Mouse (Mus musculus) megakaryocyte progenitor cell, adult 5-6 weeks (primary cell): ENCODE measurements around the gene Lcp1. TPM values are rescaled to one million over a fixed set of nuclear protein-coding genes. Genes with fewer than 3 reads are reported as not detected.
A peak's percentile ranks its signal among the peaks of the same experiment; 100 is the strongest.

Source experiments
- ATAC-seq: replicated peaks from 2 replicates; pipeline ENCODE4 v1.8.0; 2016; ENCODE audit warnings: mild to moderate bottlenecking, moderate TSS enrichment, inconsistent platforms; ENCODE audit not compliant: poor library complexity
- total RNA-seq, 2 experiments: library from RNA; stranded (forward) in 1 of 2; stranded (reverse) in 1 of 2; fragments of 157-497, 149-512 nt in 1 of 2; fragments of 200-1000 nt in 1 of 2; gene quantifications; 2 replicates each; pipeline versions ENCODE4 v1.2.3 to v1.2.4; 2015 to 2017

Lcp1 gene
- total RNA-seq, 2 experiments from 2014 or later: 321 to 524 TPM

GRCm38 (mm10) chr14:75197027-75197426, 66.1 kb downstream of the Lcp1 start:
- peak; percentile 56; the same call in 1 of the 2 replicates for ATAC-seq

- peak; percentile 66 for ATAC-seq
Measured at GRCm38 (mm10) chr14:75197660-75198059, 66.8 kb downstream of the Lcp1 start.

DNA sequence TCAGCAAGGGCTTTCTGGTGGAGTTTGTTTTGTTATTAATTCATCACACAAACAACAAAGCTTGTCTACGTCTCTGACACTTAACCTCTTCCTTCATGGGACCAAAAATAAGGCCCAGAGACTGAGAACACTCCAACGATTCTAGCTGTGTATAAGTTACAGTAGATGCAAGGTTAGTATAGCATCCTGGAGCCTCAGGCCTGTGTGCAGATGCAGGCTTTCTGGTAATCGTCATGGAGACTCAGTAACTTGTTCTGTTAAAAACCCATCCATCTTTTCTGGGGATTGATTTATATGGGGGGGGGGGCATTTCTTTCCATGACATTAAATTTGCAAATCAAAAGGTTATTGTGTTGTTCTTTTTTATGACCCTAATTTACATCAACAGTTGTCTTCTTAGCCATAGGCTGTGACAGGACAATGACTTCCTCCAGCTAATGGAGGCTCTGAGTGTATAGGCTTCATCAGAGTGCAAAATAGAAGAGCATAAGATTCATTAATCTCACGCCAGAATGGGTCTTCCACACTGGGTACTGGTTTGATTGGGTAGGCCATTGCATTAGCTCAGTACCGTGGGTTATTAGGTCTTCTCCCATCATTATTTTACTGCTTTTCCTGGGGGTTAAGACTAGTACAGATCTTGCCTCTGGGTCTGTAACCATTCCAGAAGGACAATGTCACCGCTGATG, 74.6 kb downstream of the Lcp1 start:
- no peak for ATAC-seq

GRCm38 (mm10) chr14:75206307-75206706, 75.4 kb downstream of the Lcp1 start:
- no peak for ATAC-seq

DNA sequence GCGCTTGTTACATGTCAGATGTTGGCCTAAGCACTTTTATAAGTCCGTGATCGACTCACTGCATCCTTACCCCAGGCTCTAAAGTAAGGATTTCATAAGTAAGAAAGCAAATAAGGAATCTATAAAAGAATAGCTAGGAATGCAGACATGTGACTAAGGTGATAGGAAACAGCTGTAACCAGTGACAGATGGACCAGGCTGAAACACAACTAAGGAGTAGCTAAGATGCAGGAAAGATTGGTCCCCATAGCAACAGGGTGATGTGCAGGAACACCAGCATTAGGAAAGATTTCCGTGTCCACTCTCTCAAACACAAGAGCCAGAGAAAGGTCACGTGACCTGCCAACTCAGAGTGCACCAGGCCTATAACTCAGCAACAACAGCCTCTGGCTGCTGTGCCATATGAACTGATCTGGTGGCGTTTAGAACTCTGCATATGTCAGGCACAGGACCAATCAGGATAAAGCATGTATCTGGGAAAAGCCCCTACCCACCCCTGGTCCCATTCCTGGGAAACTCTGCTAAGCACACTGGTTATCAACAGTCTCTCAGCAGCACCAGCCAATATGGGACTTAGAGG, 77.8 kb downstream of the Lcp1 start:
- ATAC-seq: no peak

GRCm38 (mm10) chr14:75213752-75214151, 82.9 kb downstream of the Lcp1 start:
- ATAC-seq: no peak

DNA sequence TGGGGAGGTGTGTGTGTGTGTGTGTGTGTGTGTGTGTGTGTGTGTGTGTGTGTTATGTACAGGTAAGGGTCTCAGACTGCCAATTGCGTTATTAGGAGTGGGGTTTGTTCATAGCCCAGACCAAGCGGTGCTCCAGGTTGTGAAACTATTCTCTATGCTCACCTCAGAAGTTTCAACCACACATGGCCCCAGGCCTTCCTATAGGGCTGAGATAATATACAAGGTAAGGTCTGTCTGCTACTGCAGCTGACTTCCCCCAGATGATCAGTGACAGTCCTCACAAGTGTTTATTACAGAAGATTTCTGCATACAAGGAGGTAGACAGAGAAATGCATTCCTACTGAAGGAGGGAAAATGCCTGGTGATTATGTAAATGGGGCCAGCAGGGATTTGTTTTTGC, 87.9 kb downstream of the Lcp1 start:
- ATAC-seq: no peak

- 0 out of 2 replicates have a peak, but pooled peaks have one; percentile 6 for ATAC-seq
Measured at GRCm38 (mm10) chr14:75219250-75219913, 88.5 kb downstream of the Lcp1 start.

DNA sequence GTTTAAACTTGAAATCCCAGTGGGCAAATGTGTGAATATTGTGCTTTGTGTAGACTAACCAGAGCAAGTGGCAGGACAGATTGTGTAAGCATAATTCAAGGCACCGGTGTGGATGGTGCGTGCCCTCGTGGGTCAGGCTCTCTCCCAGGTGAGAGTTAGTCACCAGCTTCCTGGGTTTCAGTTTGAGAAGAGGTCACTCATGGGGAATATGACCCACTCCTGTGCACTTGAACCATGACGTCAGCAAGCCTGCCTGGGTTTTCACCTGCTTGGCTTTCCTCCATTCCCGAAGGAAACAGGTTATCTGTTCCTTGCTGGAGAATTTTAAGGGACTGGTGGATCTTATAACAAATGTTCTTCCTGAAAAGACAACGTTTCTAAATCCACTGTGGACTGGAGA, 91.5 kb downstream of the Lcp1 start:
- no peak for ATAC-seq

DNA sequence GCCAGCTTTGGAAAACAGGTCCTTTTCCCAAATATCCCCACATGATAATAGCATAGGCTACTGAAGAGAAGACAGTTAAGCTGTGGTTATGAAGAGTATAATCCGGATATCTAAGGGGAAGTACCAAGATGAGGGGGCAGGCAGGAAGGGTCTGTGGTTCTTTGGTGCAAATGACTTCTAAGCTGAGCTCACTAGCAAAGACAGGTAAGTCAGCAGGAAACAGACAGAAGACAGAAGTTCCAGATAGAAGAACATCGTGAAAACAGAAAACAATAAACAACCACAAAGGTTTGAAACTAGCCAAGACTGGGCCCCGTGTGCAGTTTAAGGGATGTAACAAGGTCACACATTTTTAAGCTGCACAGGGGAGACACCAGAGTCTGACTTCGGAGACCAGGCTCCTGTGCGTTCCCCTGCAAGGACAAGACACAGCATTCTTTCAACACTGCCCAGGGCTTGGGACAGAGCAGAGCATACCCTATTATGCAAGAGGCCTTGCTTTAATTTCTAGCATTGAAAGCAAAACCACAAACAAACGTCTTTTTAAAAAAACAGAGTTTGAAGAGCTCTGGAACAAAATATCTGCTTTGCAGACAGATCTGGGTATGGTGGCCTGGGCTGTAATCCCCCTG, 96.7 kb downstream of the Lcp1 start:
- ATAC-seq: peak; percentile 84

- ATAC-seq: peak; percentile 82
Measured at GRCm38 (mm10) chr14:75229834-75230233, 98.9 kb downstream of the Lcp1 start.

DNA sequence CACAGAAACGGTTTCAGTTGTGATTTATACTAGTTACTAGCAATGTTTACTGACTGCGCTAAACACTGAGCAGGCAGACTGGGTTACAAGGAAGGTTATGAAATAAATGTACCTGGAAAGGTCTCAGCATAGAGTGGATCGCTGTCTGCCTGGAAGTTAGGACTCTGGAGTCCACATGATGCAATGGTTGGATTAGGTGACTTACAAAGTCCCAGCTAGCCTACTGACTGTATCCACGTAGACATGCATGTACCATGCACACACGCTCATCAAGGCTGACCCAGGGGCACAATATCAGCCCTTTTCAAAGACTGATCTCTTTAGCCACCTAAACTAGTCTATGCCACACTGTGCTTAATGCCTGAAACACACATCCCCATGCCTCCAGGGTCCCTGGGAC, 102.2 kb downstream of the Lcp1 start:
- no peak for ATAC-seq

DNA sequence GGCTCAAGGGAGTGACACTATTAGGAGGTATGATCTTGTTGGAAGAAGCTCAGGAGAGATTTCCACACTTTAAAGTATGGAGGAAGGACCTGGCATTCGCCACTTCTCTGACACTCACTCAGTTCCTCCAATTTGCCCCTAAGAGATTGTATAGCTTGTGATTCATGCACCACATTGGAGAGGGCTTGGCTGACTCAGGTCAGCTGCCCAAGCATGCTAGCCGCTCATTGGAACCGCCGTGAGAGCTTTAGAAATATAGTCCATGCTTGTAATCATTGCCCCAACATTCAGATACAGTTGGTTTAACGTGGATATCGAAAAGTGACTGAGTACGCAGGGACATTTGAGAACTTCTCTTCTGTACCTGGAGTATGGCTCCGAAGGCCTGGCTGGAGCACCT, 104.7 kb downstream of the Lcp1 start:
- ATAC-seq: no peak

DNA sequence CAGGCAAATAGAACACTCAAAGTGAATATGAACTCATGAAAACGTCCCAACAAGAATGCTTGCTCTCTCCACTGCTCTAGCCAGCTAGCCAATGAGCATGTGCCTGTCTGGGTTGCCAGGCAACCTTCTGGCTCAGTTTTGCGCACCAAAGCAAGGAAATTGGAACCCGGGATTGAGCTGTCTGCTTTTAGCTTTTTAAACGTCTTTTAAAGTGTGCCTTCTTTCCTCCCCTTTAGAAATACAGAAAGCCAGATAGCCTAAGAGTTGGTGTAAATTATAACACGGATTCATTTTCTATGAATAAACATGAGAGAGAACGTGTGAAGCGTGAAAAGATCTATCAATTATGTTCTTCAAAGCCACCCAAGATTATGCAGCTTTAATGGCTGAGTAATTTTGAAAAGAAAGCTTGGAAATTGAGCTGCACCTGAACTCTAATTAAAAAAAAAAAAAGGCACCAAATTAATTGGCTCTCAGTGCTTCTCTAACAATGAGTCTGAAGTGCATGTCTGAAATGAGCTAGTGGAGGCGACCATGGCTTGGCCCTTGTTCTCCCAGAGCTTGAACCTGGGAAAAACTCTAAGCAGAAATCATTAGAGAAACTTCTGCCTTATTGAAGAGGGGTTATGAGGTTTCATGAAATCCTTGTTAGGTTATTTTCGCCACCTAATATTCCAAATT, 105.2 kb downstream of the Lcp1 start:
- no peak for ATAC-seq

- ATAC-seq: no peak
Measured at GRCm38 (mm10) chr14:75236636-75237003, 105.7 kb downstream of the Lcp1 start.

GRCm38 (mm10) chr14:75237096-75237495, 106.2 kb downstream of the Lcp1 start:
- no peak for ATAC-seq

DNA sequence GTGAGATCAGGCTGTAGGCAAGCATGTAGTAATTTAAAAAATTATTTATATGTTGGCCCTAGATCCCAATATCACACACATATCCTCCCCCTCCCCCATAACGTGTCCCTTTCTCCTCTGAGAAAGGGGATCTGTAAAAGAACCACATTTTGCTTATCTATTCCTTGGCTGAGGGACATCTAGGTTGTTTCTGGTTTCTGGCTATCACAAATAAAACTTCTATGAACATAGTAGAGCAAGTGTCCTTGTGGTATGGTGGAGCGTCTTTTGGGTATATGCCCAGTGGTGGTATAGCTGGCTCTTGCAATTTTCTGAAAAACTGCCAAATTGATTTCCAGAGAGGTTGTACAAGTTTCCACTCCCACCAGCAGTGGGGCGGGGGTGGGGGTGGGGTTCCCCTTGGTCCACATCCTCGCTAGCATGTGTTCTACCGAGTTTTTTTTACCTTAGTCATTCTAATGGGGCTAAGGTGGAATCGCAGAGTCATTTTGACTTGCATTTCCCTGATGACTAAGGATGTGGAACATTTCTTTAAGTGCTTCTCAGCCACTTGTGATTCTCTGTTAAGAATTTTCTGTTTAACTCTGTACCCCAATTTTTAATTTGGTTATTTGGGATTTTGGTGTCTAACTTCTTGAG, 107.3 kb downstream of the Lcp1 start:
- ATAC-seq: peak; percentile 78

DNA sequence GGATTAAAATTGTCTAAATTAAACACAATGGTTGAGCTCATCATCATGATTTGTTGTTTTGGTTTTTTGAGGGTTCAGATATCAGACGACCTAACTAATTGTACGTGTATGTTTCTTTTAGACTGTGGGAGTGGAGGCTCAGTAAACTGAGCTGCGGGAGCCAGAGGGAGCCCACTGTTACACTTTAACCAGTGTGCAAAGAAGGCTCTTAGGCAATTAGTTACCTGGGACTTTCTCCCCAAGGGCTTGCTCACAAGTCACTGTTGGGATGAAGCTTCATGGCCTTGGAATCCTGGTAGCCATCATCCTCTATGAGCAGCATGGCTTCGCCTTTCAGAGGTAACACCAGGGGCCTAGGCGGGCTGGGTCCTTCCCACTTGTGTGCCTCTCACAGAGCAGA, 111.2 kb downstream of the Lcp1 start, which contains the start of gene Cpb2:
Cpb2 (plus strand) TSS at position 201 of the 400 bp plus-strand sequence.
- no peak for ATAC-seq

GRCm38 (mm10) chr14:75246024-75247000, 115.4 kb downstream of the Lcp1 start:
- ATAC-seq: no peak
